In genomic region chr12:84203778-84204216, GRCm38 (mm10) we compare ENCODE assay signal across 11 mouse cellular contexts. TPM values are rescaled to one million over a fixed set of nuclear protein-coding genes. Genes with fewer than 3 reads are reported as not detected.
A peak's percentile ranks its signal among the peaks of the same experiment; 100 is the strongest.
DNase-seq lines count a peak whose midpoint lies in the region; ATAC-seq lines count a peak whose summit lies in the region.
"Had no signal": no experiment of that assay in that cellular context is flagged by ENCODE, and none has a peak within 500 bp of the region (broad histone marks: within the 10 kb centered on the region; RNA-seq: fewer than 3 reads in every experiment).

No protein-coding gene starts in this region.

- H3K27ac ChIP-seq in heart, embryonic 12.5 days (ENCODE audit: poor library complexity, severe bottlenecking): 0 out of 2 replicates have a peak overlapping the region, but pooled peaks have one; percentile 13
- peak overlapping the region; percentile 100 for H3K27ac ChIP-seq in liver, embryonic 13.5 days
- H3K27ac ChIP-seq: embryonic facial prominence, embryonic 12.5 days had no signal

- H3K4me3 ChIP-seq in heart, embryonic 12.5 days: no peak overlapping the region
- peak overlapping the region; percentile 46 for H3K4me3 ChIP-seq in liver, embryonic 13.5 days (replicated peaks)
- H3K4me3 ChIP-seq: embryonic facial prominence, embryonic 12.5 days had no signal

- no peak for DNase-seq in heart, postnatal 36 days
- DNase-seq in spleen, adult 12 weeks (ENCODE audit: low spot score): peak; percentile 76
- no peak for DNase-seq in spleen, adult 18-20 months
- peak; percentile 90 for DNase-seq in liver, embryonic 13.5 days
- DNase-seq in neural tube, embryonic 10.5 days (ENCODE audit: extremely low spot score, low spot score): no peak
- DNase-seq in frontal cortex, postnatal 14 days (ENCODE audit: low spot score in 2 of 2): no peak
- DNase-seq: right cerebral cortex, postnatal 14 days had no signal

- H3K27me3 ChIP-seq in heart, embryonic 12.5 days (replicated peaks): no peaks in the 10 kb centered on the region
- no peaks in the 10 kb centered on the region for H3K27me3 ChIP-seq in liver, embryonic 13.5 days
- H3K27me3 ChIP-seq: CH12.LX; embryonic facial prominence, embryonic 12.5 days had no signal

- 31% methylated on average over 7 of the region's 7 CpGs for WGBS in heart, embryonic 12.5 days
- 12% methylated on average over 7 of the region's 7 CpGs for WGBS in liver, embryonic 13.5 days (ENCODE audit: insufficient replicate concordance)

- H3K36me3 ChIP-seq in heart, embryonic 12.5 days: no peaks in the 10 kb centered on the region
- 0 out of 2 replicates have a peak, but pooled peaks cover 2% of the 10 kb centered on the region for H3K36me3 ChIP-seq in liver, embryonic 13.5 days
- H3K36me3 ChIP-seq: embryonic facial prominence, embryonic 12.5 days had no signal

- H3K9ac ChIP-seq in heart, embryonic 12.5 days: no peak overlapping the region
- peak overlapping the region; percentile 77 for H3K9ac ChIP-seq in liver, embryonic 13.5 days
- H3K9ac ChIP-seq: embryonic facial prominence, embryonic 12.5 days had no signal

- peaks cover 79% of the 10 kb centered on the region for H3K4me1 ChIP-seq in heart, embryonic 12.5 days (replicated peaks)
- peaks cover 98% of the 10 kb centered on the region for H3K4me1 ChIP-seq in liver, embryonic 13.5 days (replicated peaks)

- H3K9me3 ChIP-seq in heart, embryonic 12.5 days (replicated peaks): no peaks in the 10 kb centered on the region
- no peaks in the 10 kb centered on the region for H3K9me3 ChIP-seq in liver, embryonic 13.5 days (replicated peaks)
- H3K9me3 ChIP-seq: embryonic facial prominence, embryonic 12.5 days had no signal

- peak; percentile 79 for ATAC-seq in heart, embryonic 12.5 days (ENCODE audit: insufficient number of reproducible peaks, low FRiP score)
- peak; percentile 91 for ATAC-seq in liver, embryonic 13.5 days (ENCODE audit: low read depth)
- ATAC-seq in activated CD4-positive, CD25-positive, alpha-beta regulatory T cell, adult 4 months: no peak

- intact Hi-C loops in heart, postnatal 36 days (cut with DNase I): no loop called here

- H3K4me2 ChIP-seq in heart, embryonic 12.5 days: peak overlapping the region; percentile 10; the same call in 1 of the 2 replicates
- peak overlapping the region; percentile 80 for H3K4me2 ChIP-seq in liver, embryonic 13.5 days
- H3K4me2 ChIP-seq: embryonic facial prominence, embryonic 12.5 days had no signal

RNA-seq across cellular contexts. Expression of gene Elmsan1, which starts 14.9 kb away (rescaled TPM):
- 8.7 and 10.6 TPM in 2 replicates for polyA plus RNA-seq in heart, embryonic 12.5 days (2016; fragmentation: Nextera tagmentation; extraction: Ambion mirVana)
- total RNA-seq in heart, postnatal 36 days (2021): 10 to 100 TPM; 15.6 to 15.9 TPM
- 3.7 and 4.4 TPM in 2 replicates for polyA plus RNA-seq in liver, embryonic 13.5 days (2015; fragmentation: Nextera tagmentation; extraction: Ambion mirVana)
- polyA plus RNA-seq in activated CD4-positive, CD25-positive, alpha-beta regulatory T cell, adult 4 months (2017; shearing (Covaris generic)): 1 to 10 TPM; 6.8 to 7.1 TPM

RNA-seq across cellular contexts. Expression of gene Pnma1, which starts 55.5 kb away (rescaled TPM):
- 0.40 and 0.68 TPM in 2 replicates for polyA plus RNA-seq in heart, embryonic 12.5 days (2016; fragmentation: Nextera tagmentation; extraction: Ambion mirVana)
- total RNA-seq in heart, postnatal 36 days (2021): under 1 TPM; 0.11 to 0.22 TPM
- polyA plus RNA-seq in liver, embryonic 13.5 days (2015; fragmentation: Nextera tagmentation; extraction: Ambion mirVana): 0.14 TPM in 1 of 2 replicates, not detected in the other
- not detected for polyA plus RNA-seq in activated CD4-positive, CD25-positive, alpha-beta regulatory T cell, adult 4 months (2017; shearing (Covaris generic))

Comparison
In these comparisons a context has a peak if more than half of its experiments do, and no peak if none do; other contexts are left out.
1. DNase-seq: peak in spleen, adult 12 weeks (single experiment) and liver, embryonic 13.5 days (single experiment); none in heart, postnatal 36 days (0 of 2), spleen, adult 18-20 months (0 of 2), neural tube, embryonic 10.5 days (single experiment) and frontal cortex, postnatal 14 days (0 of 2).